Comparison of ENCODE assay signal across 9 mouse cellular contexts in the genomic region with DNA sequence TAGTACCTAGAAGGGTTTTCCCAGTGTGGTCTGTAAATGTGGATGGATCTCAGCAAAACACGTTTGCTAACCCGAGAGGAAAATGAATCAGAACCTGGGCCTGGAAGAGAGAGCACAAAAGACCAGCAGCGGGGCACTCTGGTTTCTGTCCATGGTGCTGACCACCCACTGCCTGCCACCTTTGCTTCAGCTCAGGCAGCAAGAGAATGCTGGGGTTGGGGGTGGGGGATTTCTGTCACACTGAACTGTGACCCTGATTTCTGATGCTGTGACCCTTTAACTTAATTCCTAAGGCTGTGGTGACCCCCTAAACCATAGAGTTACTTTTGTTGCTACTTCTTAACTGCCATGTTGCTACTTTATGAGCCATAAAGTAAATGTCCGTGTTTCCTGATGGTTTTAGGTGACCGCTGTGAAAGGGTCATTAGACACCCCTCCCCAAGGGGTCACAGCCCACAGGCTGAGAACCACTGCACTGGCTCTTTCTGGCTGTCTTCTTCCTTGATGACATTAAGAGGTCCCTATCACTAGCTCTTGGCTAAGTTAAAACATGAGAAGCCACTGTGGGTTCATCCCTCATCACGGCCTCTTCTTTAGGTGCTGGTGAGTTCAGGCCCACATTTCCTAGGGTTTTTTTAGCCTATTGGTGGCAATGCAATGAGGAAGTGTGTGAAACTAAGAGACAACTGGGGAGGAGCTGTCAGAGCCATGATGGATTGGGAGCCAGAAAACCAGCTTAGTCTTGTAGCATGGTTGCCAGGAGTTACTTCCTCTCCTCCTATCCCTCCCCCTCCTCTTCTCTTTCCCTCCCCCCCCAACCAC.
A peak's percentile ranks its signal among the peaks of the same experiment; 100 is the strongest.
DNase-seq lines count a peak whose midpoint lies in the region; ATAC-seq and TF ChIP-seq lines count a peak whose summit lies in the region.
"Had no signal": no experiment of that assay in that cellular context is flagged by ENCODE, and none has a peak within 500 bp of the region (broad histone marks: within the 10 kb centered on the region; RNA-seq: fewer than 3 reads in every experiment).

No protein-coding gene starts in this region.

- H3K4me1 ChIP-seq in liver, embryonic 12.5 days, result no peaks in the 10 kb centered on the region
- H3K4me1 ChIP-seq in hindbrain, embryonic 11.5 days (replicated peaks; ENCODE audit: control insufficient read depth, insufficient read depth, low read length), result no peaks in the 10 kb centered on the region
- H3K4me1 ChIP-seq in cerebellum, adult 2 months (ENCODE audit: control insufficient read depth, insufficient read depth, low read length), result no peaks in the 10 kb centered on the region

- H3K27ac ChIP-seq in liver, embryonic 12.5 days, result no peak overlapping the region
- no peak overlapping the region for H3K27ac ChIP-seq in hindbrain, embryonic 11.5 days (ENCODE audit: low read depth, low read length)
- H3K27ac ChIP-seq in cerebellum, adult 2 months (ENCODE audit: insufficient read depth, low read length), result no peak overlapping the region
- H3K27ac ChIP-seq: limb, embryonic 12.5 days had no signal

- no peak for ATAC-seq in liver, embryonic 12.5 days
- ATAC-seq in hindbrain, embryonic 11.5 days (ENCODE audit: low FRiP score), result 0 out of 2 replicates have a peak, but pooled peaks have one; percentile 30
- no peak for ATAC-seq in activated CD4-positive, CD25-positive, alpha-beta regulatory T cell, adult 4 months

- H3K9ac ChIP-seq in liver, embryonic 12.5 days, result no peak overlapping the region
- H3K9ac ChIP-seq in hindbrain, embryonic 11.5 days (ENCODE audit: low read depth, low read length), result no peak overlapping the region
- H3K9ac ChIP-seq: limb, embryonic 12.5 days had no signal

- TF ChIP-seq CTCF in cerebellum, adult 2 months (IDR thresholded peaks at IDR 0.05; ENCODE audit: borderline replicate concordance, insufficient read depth, low read depth, low read length), result no peak

- H3K4me2 ChIP-seq in liver, embryonic 12.5 days, result no peak overlapping the region
- H3K4me2 ChIP-seq in hindbrain, embryonic 11.5 days (replicated peaks; ENCODE audit: low read depth, low read length), result no peak overlapping the region
- H3K4me2 ChIP-seq: limb, embryonic 12.5 days had no signal

- no peaks in the 10 kb centered on the region for H3K36me3 ChIP-seq in liver, embryonic 12.5 days
- no peaks in the 10 kb centered on the region for H3K36me3 ChIP-seq in hindbrain, embryonic 11.5 days (ENCODE audit: control insufficient read depth, insufficient read depth, low read length)
- H3K36me3 ChIP-seq: limb, embryonic 12.5 days had no signal

- H3K4me3 ChIP-seq in liver, embryonic 12.5 days, result no peak overlapping the region
- no peak overlapping the region for H3K4me3 ChIP-seq in hindbrain, embryonic 11.5 days (ENCODE audit: low read depth, low read length)
- H3K4me3 ChIP-seq in cerebellum, adult 2 months (replicated peaks; ENCODE audit: insufficient read depth, low read depth, low read length), result no peak overlapping the region
- H3K4me3 ChIP-seq: limb, embryonic 12.5 days had no signal

- no peaks in the 10 kb centered on the region for H3K27me3 ChIP-seq in liver, embryonic 12.5 days (replicated peaks)
- no peaks in the 10 kb centered on the region for H3K27me3 ChIP-seq in hindbrain, embryonic 11.5 days (ENCODE audit: control insufficient read depth, insufficient read depth, low read length)
- no peaks in the 10 kb centered on the region for H3K27me3 ChIP-seq in cerebellum, adult 2 months (ENCODE audit: control insufficient read depth, insufficient read depth, low read length)

- no peak for TF ChIP-seq POLR2A in cerebellum, adult 2 months (IDR thresholded peaks at IDR 0.05; ENCODE audit: borderline replicate concordance, insufficient read depth, low read length)

- no peaks in the 10 kb centered on the region for H3K9me3 ChIP-seq in liver, embryonic 12.5 days (replicated peaks)
- H3K9me3 ChIP-seq in hindbrain, embryonic 11.5 days (ENCODE audit: control insufficient read depth, low read length), result no peaks in the 10 kb centered on the region

- WGBS in liver, embryonic 12.5 days (ENCODE audit: insufficient replicate concordance), result 34% methylated on average over 6 of the region's 6 CpGs
- 26% methylated on average over 6 of the region's 6 CpGs for WGBS in hindbrain, embryonic 11.5 days
- 79% methylated on average over 6 of the region's 6 CpGs for WGBS in cerebellum, adult 2 months

- peak; percentile 42 for DNase-seq in liver
- DNase-seq in adrenal gland, postnatal 10 days, result peak; percentile 81
- peak; percentile 71 for DNase-seq in hindbrain, embryonic 11.5 days (ENCODE audit: low spot score)
- peak; percentile 6 for DNase-seq in lung, postnatal 36 days
- no peak for DNase-seq in right cerebral cortex, postnatal 10 days (ENCODE audit: low spot score in 2 of 2)
- DNase-seq in cerebellum, adult 2 months, result no peak

Comparison
In these comparisons a context has a peak if more than half of its experiments do, and no peak if none do; other contexts are left out.
1. DNase-seq: peak in liver (single experiment), adrenal gland, postnatal 10 days (single experiment), hindbrain, embryonic 11.5 days (single experiment) and lung, postnatal 36 days (single experiment); none in right cerebral cortex, postnatal 10 days (0 of 2) and cerebellum, adult 2 months (0 of 2).